Mouse (Mus musculus) heart, postnatal 4 days (tissue): ENCODE results near the gene Sertad1. TPM values are rescaled to one million over a fixed set of nuclear protein-coding genes. Genes with fewer than 3 reads are reported as not detected.
A peak's percentile ranks its signal among the peaks of the same experiment; 100 is the strongest.
"Not testable (repeated sequence)": the region's sequence is repeated elsewhere in the genome, so short reads cannot be mapped to it uniquely, and the experiment has no call there.

Experiments used
- DNase-seq: peaks from one replicate; pipeline ENCODE4 v3.0.0; 2021
- total RNA-seq, 2 experiments: library from RNA; stranded (reverse); gene quantifications; 2 replicates each; pipeline ENCODE4 v1.2.3; 2021

Gene Sertad1
- total RNA-seq, 2 experiments from 2014 or later, result 14.4 to 15.5 TPM

DNA sequence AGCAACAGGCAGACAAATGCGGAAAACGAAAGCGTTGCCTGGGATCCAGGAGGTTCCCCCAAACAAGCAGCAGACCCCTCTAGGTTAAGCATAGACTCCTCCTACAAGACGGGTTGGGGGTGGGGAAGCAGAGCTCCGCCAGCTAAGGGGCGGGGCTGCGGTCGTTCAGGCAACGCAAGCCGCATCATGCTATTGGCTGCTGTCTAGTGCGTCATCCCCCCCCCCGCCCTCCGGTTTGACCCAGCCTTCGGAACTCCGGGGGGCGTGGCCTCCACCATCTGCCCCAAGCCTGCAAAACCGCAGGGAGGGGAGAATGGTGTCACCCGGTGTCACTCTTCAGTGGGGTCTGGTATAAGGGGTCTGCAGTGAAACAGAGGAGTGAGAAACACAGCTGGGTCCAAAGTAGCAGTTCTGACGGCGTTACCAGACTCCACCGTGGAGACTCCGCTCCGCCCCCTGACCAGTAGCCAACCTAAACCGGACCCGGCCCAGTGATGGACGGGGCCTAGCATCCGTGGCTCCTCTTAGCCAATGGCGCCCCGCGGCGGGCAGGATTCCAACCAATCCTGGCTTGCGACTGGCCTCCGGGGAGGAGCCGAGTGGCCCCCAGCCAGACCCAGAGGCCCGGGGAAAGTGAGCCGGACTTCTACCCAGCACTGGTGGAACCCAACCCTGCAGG lies 13.4 kb upstream of the Sertad1 start, which contains the start of gene Sertad3:
Gene Sertad3, plus strand, starts transcription at position 613 of the 679 bp plus-strand sequence.
- DNase-seq, result peak; percentile 100

DNA sequence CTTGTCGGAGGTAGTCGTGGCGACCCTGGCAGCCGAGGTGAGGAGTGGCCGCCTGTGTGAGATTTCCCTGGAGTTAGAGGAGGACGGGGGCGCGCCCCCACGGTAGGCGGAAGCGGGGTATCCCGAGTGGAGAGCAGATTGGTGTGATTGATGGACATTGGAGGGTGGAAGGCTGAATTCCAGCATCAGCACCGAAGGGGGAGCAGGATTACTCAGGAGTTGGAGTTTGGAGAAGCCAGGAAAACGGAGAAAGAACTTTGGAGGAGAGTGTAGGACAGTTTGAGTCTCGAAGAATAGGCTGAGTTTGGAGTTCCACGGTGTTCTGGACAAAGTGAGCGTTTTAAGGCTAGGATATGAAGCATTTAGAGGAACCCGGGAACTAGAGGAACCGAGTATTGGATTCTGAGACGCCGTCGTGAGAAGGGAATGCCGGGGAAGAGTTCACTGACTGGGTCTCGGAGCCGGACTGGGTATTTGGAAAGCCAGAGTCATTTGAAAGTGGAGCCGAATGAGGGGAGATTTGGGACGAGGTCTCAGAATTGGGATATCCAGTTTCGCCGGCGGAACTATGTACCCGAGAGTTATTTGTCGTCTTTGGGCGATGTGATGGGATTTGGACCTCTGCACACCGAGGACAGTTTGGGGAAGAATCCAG lies 12.7 kb upstream of the Sertad1 start:
- DNase-seq, result no peak

DNA sequence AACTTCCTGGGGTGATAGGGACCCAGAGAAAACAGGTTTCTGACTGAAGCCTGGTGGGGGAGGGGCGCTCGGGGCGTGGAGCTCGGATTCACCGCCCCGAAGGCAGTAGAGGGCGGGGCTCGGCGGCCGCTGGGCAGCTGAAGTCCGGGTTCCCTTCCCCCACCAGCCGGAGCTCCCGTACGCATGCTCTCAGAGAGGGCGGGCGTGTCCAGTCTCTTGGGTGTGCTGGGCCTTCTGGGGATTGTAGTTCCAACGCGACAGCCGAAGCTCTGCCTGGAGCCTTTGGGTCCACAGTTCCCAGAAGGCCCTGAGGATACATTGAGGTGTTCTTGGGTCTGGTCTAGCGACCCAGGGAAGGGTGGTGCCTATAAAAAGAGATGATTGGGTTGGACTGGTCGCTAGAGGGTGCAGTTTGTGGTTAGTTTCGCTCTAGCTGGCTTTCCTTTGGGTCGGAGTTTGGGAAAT lies 12.2 kb upstream of the Sertad1 start:
- DNase-seq, result peak; percentile 99

DNA sequence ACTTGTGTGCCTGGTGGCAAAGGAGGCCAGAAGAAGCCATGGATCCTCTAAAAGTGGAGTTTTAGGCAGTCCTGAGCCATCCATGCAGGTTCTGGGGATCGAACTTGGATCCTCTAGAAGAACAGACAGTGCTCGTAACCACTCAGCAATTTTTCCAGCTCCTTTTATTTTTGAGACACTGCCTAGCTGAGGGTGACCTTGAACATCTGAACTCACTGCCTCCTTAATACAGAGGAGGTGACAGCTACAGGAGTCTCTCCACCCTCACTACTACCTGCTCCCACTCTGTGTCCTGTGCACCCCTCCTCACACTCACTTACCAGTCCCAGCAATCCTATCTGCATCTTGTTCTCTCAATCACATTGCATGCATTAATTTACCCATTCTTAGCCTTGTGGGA lies 11.1 kb upstream of the Sertad1 start:
- no peak for DNase-seq

DNA sequence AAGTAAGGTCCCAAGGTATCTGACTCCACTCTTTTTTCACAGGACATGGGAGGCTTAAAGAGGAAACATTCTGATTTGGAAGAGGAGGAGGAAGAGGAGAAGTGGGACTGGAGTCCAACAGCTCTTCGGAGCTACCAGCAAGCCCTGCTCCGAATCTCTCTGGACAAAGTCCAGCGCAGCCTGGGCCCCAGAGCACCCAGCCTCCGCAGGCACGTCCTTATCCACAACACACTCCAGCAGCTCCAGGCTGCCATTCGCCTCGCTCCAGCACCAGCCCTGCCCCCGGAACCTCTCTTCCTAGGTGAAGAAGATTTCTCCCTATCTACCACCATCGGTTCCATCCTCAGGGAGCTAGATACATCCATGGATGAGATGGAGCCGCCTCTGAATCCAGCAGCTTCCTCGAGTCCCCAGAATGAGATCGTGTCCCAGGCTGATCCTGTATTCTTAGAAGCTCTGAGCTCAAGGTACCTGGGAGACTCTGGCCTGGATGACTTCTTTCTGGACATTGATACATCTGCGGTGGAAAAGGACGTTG lies 10.5 kb upstream of the Sertad1 start:
- DNase-seq, result peak; percentile 36

- DNase-seq, result no peak
Measured at GRCm38 (mm10) chr7:27478561-27478960, 8.1 kb upstream of the Sertad1 start.

DNA sequence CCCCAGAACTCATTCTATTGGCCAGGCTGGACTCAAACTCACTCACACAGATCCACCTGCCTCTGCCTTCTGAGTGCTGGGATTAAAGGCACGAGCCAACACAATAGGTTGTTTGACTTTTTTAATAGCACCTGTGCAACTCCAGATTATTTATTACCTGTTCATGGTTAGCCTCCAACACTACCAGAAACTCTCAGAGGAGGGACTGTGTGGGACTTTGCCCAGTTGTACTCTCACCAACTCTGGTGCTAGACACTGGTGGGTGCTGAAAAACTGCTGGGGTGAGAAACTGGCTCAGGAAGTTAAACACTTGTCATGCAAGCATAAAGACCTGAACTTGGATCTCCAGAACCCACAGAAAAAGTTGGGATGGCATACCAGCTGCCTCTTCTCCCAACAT lies 7.0 kb upstream of the Sertad1 start:
- no peak for DNase-seq

DNA sequence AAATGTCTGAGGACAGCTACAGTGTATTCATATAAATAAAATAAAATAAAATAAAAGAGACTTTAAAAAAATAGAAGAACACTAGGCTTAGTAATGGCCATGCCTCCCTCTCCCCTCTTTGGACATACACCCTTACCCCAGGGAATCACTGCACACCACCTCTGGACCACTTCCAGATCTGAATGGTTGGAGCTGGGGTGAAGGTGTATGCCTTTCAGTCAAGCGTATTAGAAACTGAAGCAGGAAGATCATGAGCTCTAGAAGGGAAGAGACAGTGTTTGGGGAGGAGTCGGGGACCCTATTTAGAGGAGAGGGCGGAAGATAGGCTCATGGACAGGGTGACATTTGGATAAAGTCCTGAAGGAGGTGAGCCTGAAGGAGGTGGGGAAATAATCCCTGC lies 6.2 kb upstream of the Sertad1 start:
- no peak for DNase-seq

GRCm38 (mm10) chr7:27480927-27481626 lies 5.6 kb upstream of the Sertad1 start:
- DNase-seq, result no peak

DNA sequence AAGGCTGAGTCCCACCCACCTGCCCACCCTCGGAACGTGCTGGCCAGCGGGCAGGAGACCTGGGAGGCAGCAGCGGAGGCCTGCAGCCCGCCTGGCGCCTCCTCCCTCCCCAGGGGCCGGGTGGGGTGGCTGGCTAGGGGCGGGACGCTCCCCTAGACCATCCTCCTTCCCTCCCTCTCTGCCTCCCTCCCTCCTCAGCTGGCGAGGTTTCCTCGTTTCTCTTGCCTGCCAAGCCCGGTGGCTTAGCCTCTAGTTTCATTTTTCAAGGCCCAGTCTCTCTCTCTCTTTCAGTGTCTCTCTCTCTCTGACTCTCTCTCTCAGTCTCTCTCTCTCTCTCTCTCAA lies 5.1 kb upstream of the Sertad1 start:
- peak; percentile 92 for DNase-seq

GRCm38 (mm10) chr7:27483860-27484259 lies 2.9 kb upstream of the Sertad1 start:
- DNase-seq, result no peak

- no peak for DNase-seq
Measured at GRCm38 (mm10) chr7:27486102-27486769, 474 bp upstream of the Sertad1 start.

DNA sequence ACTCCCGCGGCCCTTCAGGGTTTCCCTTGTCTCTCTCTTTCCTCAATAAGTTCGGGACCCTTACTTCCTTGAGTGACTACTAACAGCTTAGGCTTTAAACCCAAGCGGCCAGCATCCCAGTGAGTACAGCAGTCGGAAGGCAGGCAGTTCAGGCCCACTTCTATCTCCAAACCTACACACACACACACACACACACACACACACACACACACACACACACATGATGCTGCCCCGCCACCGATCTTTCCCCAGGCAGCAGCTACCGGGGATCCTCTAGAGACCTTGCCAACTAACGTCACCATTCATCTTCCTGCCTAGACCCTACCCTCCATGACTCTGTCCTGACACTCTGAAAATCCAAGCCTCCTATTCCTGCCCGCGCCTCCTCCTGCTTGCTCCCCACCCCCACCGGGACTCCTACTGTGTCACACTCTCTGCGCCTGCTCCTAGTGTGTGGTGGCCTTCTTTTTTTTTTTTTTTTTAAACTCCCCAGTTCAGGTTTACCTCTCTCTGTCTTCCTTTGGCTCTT lies 1.1 kb downstream of the Sertad1 start:
- DNase-seq, result peak; percentile 84

DNA sequence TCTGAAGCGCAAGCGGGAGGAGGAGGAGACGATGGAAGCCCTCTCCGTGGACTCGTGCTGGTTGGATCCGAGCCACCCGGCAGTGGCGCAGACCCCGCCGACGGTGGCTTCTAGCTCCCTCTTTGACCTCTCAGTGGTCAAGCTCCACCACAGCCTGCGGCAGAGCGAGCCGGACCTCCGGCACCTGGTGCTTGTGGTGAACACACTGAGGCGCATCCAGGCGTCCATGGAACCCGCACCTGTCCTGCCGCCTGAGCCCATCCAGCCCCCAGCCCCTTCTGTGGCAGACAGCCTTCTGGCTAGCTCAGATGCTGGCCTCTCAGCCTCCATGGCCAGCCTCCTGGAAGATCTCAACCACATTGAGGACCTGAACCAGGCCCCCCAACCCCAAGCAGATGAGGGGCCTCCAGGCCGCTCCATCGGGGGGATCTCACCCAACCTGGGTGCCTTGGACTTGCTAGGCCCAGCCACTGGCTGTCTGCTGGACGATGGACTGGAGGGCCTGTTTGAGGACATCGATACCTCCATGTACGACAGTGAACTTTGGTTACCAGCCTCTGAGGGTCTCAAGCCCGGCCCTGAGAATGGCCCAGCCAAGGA lies 2.7 kb downstream of the Sertad1 start:
- DNase-seq, result no peak

DNA sequence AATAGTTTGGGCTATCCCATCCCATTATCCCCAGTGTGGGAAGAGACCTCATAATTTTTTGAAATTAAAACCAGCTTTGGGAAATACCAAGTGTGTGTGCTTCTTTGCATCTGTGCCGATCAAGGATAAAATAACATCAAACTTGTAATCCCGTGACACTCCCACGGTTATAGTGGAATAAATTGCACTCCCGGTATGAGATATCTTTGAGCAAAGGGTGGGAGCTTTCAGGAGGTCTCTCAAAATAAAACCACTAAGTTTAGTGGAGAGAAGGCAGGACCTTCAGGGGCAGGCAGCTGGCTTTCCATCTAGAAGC lies 3.5 kb downstream of the Sertad1 start:
- DNase-seq, result no peak

- DNase-seq, result peak; percentile 96
Measured at GRCm38 (mm10) chr7:27490543-27491329, 4.0 kb downstream of the Sertad1 start.

GRCm38 (mm10) chr7:27491856-27492255 lies 5.1 kb downstream of the Sertad1 start:
- DNase-seq, result no peak

GRCm38 (mm10) chr7:27493022-27493421 lies 6.3 kb downstream of the Sertad1 start:
- no peak for DNase-seq

- DNase-seq, result no peak
Measured at GRCm38 (mm10) chr7:27493450-27493849, 6.7 kb downstream of the Sertad1 start.

DNA sequence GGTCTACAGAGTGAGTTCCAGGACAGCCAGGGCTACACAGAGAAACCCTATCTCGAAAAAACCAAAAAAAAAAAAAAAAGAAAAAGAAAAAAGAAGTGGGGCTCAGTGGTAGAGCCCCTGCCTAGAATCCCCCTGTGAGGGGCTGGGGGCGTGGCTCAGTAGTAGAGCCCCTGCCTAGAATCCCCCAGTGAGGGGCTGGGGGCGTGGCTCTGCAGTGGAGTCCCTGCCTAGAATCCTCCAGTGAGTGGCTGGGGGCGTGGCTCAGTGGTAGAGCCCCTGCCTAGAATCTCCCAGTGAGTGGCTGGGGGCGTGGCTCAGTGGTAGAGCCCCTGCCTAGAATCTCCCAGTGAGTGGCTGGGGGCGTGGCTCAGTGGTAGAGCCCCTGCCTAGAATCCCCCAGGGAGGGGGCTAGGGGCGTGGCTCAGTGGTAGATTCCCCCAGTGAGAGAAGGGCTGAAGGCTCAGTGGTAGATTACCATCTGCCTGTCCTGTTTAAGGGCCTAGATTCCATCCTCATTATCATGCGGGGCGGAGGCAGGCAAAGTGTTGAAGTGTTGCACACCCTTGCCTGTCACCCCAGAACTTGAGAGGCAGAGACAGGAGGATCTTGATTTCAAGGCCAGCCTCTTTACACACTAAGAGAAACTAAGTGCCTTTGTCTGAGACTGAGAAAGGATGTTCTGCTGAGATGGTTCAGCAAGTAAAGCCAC lies 8.1 kb downstream of the Sertad1 start:
- not testable (repeated sequence) for DNase-seq

- DNase-seq, result no peak
Measured at GRCm38 (mm10) chr7:27499036-27499435, 12.3 kb downstream of the Sertad1 start, which contains the start of gene Prx. Gene Prx (plus strand): TSS chr7:27499324.
